Mouse (Mus musculus) megakaryocyte-erythroid progenitor cell, adult 5-6 weeks (primary cell): ENCODE measurements around the gene Iglon5. TPM values are rescaled to one million over a fixed set of nuclear protein-coding genes. Genes with fewer than 3 reads are reported as not detected.

Experiments used
- ATAC-seq: replicated peaks from 2 replicates; pipeline ENCODE4 v1.8.0; 2016; ENCODE audit warnings: mild to moderate bottlenecking, inconsistent platforms; ENCODE audit not compliant: severe bottlenecking, poor library complexity, low FRiP score, low TSS enrichment
- total RNA-seq, 2 experiments: library from RNA; stranded (forward) in 1 of 2; stranded (reverse) in 1 of 2; fragments of 200-1000, 215-1000 nt in 1 of 2; fragments of >200 nt in 1 of 2; fragmentation: Nextera tagmentation in 1 of 2; gene quantifications; 2 replicates each; pipeline ENCODE4 v1.2.3; 2014 to 2017

The Iglon5 gene
- total RNA-seq, 2 experiments from 2014 or later = not detected

DNA sequence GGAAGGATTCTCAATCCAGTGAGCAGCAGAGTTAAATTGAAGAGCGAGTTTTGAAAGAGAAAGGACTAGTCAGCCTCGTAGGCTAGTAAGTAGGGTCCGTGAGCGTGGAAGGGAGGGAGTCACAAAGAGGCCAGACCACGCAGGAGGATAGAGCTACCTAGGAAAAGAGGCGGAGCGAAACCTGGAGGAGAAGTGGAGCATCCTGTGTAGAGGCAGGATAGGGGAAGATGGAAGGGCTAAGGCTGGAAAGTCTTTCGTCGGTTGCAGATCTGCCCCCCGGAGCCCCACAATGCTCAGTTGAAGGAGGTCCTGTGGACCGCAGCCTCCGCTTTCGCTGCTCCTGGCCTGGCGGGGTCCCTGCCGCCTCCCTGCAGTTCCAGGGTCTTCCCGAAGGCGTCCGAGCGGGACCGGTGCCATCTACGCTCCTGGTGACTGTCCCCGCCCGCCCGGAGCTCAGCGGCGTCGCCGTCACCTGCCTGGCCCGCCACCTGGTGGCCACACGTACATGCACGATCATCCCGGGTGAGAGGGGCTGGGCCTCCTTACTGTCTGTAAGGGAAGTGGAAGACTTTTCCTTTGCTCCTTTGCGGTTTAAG, 23.7 kb downstream of the Iglon5 start:
- ATAC-seq = peak; percentile 74

DNA sequence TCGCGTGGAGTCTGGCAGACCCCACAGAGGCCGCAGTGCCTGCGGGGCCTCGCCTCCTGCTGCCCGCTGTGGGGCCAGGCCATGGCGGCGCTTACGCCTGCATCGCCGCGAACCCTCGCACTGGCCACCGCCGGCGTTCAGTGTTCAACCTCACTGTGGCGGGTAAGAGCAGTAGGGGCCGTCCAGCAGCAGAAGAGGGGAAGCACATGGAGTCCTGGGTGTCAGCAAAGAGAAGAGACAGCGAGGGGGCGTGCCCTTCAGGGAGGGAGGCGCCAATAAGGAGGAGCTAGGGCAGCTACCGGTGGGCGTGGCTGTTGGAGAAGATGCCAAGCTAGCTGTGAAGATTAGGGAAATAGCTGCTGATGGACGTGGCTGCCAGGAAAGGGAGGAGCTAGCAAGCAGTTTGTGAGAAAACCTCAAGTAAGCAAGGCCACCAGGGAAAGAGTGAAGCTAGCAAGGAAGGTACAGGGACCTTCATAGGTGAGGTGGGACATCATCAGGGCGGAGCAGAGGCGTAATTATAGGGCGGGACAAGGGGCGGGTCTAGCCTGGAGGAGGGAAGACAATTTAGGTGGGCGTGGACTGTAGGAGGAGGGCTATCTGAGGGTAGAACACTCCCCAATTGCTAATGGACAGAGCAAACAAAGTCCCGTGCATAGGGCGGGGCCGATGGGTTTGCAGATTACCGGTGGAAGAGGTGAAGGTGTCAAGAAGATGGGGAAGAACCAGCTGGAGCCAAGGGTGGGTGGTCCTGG, 24.4 kb downstream of the Iglon5 start:
- ATAC-seq = peak; percentile 85

DNA sequence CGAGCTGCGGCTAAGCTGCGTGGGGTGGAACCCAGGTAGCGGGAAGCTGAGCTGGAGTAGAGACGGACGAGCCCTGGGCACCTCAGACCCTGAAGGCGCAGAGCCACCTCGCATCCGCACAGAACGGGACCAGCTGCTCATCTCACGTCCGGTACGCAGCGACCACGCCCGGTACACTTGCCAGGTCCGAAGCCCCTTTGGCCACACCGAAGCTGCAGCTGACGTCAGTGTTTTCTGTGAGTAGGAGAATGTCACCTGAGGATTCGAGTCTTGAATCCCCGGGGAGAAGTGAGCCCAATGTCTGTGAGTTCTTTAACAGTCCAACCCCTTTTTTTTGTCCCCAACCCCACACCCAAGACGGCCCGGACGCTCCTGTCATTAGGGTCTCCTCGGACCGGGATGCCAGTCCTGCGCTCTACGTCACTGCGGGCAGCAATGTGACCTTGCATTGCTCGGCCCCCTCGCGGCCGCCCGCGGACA, 25.0 kb downstream of the Iglon5 start:
- ATAC-seq = no peak

DNA sequence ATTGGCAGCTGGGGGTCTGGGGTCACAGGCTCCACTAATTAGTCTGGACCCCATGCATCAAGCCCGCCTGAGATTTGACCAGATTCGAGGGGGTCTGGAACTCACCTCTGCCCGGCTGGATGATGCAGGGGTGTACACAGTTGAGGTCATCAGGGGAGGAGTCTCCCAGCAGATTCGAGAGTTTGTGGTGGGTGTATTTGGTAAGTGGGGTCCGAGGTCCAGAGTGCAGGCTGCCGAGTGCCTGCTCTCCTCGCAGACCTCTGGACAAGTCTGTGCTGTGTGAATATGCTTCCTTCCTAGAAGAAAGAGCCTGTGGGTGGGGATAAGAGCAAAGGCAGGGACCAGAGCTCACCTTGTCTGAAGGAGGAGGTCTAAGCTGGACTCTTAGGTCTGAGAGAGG, 25.9 kb downstream of the Iglon5 start:
- no peak for ATAC-seq

DNA sequence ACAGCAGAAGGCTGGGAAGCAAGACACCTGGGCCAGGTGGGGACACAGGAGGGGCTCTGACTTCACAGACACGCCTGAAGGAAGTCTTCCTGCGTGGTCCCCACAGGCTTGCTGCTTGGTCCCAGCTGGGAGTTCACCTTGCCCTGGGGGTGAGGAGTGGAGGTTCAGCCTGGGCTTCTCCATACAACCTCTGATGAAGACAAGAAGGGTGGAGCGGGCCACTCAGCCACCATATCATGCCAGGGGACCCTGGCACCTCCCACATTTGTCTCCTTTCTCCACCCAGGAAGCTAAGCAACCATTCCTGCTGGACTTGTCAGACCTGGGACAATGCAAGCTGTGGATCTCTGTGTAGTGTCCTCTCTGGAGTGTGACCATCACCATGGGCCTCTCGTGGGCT, 27.0 kb downstream of the Iglon5 start, which contains the start of gene Vsig10l:
Gene Vsig10l, plus strand, starts transcription at position 301 of the 400 bp plus-strand sequence.
- no peak for ATAC-seq

DNA sequence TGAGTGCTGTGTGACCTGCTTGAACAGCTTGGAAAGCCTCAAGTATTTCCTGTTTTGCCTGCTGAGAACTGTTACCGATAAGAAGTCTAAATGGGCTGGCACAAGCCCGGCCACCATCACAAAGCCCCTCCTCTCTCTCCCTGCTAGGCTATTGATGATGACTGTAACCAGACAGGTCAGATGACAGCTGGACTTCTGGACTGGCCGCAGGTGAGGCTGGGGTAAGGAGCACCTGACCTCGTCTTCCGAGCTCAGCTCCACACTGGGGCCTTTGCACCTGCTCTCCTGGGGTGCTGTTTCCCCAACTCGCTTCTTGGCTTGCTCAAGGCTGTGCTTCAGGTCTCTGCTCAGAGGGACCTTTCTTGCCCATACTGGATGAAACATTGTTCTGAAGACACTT, 35.5 kb downstream of the Iglon5 start:
- ATAC-seq = no peak

DNA sequence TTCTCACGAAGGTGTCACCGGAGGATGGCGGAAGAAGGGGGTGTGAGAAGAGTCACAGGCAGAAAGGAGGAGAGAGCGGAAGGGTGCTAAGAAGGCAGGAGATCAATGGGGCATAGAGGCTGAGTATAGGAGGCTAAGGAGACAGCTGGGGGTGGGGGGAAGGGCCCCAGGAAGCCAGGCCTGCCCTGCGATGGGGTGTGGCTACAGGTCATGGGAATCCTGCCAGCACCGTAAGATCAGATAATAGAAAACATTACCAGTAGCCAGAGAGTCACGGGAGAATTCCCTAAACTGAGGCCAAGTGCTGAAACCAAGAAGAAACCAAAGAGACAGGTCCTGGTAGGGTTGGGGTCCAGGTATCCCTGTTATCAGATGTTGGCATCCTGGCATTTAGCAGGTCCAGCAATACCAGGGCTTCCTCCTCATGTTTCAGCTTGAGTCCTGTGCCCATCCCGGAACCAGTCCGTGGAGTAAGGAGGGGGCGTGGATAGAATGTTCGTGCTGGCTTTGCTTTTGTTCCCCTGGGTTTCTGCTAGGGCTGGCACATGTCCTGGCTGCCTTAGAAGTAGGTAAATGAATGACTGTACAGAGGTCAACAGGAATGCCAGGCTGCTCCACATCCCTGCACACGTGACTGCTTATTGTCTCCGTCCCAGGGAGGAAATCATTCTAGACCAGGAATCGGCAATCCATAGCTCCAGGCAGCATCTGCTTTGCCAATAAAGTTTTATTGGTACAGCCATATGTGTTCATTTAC, 36.1 kb downstream of the Iglon5 start:
- peak; percentile 19; the same call in 1 of the 2 replicates for ATAC-seq

DNA sequence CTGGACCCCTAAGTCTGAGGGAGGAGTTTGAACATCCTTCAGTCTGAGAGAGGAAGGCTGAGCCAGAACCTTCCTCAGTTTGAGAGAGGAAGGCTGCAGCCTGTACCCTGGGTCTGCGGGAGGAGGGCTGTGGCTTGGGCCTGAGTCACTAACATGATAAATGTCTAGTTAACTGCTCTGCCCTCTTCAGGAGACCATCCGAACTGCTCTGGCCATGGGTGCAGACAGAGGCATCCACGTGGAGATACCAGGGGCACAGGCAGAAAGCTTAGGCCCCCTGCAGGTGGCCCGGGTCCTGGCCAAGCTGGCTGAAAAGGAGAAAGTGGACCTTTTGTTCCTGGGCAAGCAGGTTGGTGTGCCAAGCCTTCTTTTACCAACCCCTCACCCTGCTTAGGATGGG, 37.3 kb downstream of the Iglon5 start:
- ATAC-seq = peak; percentile 85

DNA sequence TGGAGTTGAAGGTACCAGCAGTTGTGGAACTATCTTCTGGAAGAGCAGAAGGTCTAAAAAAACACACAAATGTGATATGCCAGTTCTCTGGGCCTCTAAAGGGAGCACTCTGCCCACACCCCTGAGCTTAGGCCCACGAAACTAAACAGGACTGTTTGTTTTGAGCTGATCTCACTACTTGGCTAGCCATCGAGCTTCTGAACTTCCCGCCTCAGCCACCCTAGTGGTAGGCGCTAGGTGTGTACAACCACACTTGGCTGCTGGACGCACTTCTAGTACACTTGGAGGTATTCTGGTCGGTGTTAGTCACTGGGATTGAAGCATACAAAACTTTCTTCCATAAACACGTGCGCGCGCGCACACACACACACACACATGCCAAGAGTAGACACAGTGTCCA, 38.1 kb downstream of the Iglon5 start:
- no peak for ATAC-seq

DNA sequence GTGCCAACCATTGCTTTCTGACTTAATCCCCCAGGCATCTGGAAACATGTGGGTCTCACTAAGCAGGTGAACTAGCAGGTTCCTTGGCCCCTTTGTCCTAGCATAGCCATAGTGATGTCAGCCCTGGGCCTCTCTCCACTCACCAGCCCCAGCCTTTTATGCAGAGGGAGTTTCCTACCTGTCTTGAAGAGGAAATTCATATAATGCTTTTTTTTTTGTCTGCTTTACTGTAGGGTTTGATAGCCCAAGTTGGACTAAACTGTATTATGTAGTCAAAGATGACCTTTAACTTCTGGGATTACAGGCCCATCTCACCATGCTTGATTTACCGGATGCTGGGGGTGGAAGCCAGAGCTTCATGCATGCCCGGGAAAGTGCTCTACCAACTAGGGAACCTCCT, 40.1 kb downstream of the Iglon5 start:
- no peak for ATAC-seq

DNA sequence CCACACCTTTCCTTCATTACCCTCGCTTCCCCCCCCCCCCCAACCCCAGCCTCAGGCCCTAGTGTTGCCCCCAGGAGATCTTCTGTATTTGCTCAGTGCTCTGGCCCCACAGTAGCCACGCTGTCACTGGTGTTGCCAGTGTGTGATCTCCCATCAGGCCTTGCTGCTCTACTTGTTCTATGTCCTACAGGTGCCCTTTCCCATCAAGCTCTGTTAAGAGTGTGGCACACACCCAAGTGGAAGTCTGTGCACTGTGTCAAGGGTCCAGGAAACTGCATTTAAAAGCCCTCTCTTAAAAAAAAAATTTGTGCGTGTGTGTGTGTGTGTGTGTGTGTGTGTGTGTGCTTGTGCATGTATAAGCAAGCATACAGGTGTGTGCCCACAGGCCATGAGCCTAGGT, 41.6 kb downstream of the Iglon5 start:
- no peak for ATAC-seq

DNA sequence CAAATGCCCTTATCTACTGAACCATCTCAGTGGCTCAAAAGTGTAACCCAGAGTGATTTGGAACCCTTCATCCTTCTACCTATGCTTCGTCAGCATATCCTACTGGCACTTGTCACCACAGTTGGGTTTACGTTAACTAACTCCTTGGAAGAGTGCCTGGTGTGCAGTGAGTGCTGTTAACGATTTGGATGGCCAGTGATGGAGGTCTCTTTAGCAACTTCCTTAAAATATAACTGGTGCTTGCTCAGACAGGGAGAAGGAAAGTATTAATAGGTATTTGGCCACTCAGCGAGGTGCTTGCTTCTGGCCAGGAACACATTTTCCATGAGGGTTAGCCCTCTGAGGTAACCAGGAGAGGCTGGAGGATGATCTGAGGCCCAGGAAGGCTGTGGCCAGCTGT, 42.1 kb downstream of the Iglon5 start:
- ATAC-seq = no peak

DNA sequence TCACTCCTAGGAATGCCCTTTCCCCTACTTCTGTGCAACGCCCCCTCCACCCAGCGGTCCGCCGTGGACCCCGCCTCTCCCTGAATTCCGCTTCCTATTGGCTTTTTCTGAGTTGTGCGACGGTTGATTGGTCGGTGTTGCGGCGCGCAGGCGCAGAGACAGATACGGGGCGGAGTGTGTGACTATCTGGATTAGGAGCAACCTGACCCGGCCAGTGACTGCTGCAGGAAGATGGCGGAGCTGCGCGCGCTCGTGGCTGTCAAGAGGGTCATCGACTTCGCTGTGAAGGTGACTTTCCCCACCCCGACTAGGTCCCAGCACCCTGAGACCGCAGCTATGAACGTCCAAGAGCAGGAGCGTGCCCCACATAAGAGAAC, 46.0 kb downstream of the Iglon5 start, which contains the start of the genes Etfb and Gm45233:
Gene Etfb, plus strand, starts transcription at position 167 of the 377 bp plus-strand sequence.
Gene Gm45233, plus strand, starts transcription at position 212 of the 377 bp plus-strand sequence.
- ATAC-seq = peak; percentile 92

DNA sequence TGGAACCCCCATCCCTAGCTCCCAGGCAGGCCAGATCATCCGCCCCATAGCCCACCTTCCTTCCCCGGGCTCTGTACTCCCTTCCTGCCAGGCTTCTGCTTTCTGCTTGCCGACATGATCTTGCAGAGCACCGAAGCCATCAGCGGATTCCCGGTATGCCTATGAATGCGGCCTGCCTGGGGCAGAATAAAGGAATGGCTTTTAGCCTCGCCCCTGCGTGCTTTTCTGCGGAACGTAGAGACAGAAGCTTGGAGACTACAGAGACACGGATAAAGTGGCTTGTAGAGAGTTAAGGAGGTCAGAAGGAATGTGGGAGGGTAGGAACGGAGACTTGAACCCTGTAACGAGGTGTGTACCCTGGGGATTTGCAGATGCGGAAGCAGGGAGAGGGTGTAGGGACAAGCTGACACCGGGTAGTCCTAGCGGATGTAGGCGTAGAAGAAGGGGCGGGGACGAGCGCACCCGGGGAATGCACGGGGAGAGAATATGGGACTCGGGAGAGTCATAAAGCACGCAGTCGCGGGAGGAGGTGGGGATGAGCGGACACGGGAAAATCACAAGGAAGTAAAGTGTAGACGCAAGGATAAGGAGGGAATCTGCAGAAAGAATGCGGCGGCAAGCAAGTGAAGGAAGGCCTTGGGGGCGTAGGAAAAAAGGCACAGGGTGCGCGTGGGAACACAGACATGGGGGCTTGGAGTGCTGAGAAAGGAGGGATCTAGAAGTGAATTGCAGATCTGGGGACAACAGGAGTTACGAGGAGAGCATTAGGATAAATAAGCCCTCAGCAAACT, 46.6 kb downstream of the Iglon5 start:
- peak; percentile 81 for ATAC-seq

DNA sequence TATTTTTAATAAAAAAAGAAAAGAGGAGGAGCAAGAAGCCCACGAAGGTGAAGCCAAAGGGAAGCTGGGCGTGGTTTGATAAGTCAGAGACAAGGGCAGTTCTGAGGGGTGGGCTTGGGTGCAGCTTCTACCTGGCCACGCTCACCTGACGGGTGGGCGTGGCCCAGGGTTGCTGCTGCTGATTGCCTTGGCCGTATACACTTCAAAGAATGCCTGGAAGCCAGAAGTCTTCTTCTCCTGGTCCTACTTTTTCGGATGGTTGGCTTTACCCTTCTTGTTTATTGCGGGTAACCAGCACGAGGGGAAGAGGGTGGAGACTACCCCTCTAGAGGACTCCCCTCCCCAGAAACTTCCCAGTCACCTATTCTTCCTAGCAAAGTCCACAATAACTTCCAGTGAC, 47.2 kb downstream of the Iglon5 start:
- ATAC-seq = no peak

DNA sequence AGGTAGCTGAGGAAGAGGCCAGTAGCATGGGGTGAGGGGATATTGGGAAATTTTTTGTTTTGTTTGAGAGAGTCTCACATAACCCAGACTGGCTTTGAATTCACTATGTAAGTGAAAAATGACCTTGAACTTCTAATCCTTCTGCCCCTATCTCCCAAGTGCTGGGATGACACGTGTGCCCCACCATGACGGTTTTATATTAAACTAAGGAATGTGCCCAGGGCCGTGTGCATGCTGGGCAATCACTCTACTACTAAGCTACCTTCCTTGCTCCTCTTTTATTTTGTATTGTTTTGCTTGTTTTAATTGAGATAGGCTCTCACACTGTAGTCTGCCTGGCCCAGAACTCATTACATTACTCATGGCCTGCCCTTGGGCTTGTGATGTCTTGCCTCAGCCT, 48.8 kb downstream of the Iglon5 start:
- no peak for ATAC-seq

DNA sequence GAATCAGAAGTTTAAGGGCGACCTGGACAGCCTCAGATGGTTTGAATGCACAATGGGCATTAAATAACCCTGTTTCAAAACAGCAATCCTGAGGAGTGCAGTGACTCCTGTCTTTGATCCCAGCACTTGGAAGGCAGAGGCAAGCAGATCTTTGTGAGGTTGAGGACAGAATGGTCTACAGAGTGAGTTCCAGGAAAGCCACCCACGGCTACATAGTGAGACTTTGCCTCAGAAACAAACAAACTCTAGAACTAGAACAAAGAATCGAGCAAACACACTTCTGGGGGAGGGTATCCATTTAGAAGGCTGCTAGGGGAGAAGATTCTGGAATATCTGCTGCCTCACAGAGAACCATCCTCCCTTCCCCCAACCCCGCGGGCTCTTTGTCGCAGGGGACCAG, 49.4 kb downstream of the Iglon5 start, which contains the start of gene Cldnd2:
Gene Cldnd2, plus strand, starts transcription at position 301 of the 400 bp plus-strand sequence.
- no peak for ATAC-seq

DNA sequence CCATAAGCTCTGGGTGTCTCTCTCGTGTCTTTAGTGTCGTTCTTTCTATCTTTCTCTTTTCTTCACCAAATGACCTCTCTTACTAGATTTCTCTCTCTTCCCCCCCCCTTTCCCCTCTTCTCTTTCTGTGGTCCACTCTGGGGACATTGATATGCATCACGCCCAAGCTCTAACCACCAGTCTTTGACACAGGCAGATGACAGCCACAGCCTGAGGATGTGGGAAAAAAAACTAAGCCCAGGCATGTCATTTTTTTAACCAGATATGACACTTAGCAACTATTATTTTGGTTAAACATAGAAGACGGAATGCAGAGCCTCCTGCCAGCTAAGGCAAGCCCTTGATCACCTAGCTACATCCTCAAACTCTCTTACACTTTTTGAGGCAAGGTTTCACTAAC, 51.3 kb downstream of the Iglon5 start:
- ATAC-seq = no peak
